Mouse (Mus musculus) megakaryocyte progenitor cell, adult 5-6 weeks (primary cell): ENCODE measurements around the gene Trim10. TPM values are rescaled to one million over a fixed set of nuclear protein-coding genes. Genes with fewer than 3 reads are reported as not detected.

ENCODE experiments used
- ATAC-seq: replicated peaks from 2 replicates; pipeline ENCODE4 v1.8.0; 2016; ENCODE audit warnings: mild to moderate bottlenecking, moderate TSS enrichment, inconsistent platforms; ENCODE audit not compliant: poor library complexity
- total RNA-seq, 2 experiments: library from RNA; stranded (forward) in 1 of 2; stranded (reverse) in 1 of 2; fragments of 157-497, 149-512 nt in 1 of 2; fragments of 200-1000 nt in 1 of 2; gene quantifications; 2 replicates each; pipeline versions ENCODE4 v1.2.3 to v1.2.4; 2015 to 2017

Gene Trim10
- total RNA-seq (2015) = 0.24 and 1.8 TPM in 2 replicates
- 1.1 and 2.3 TPM in 2 replicates for total RNA-seq (2017)

DNA sequence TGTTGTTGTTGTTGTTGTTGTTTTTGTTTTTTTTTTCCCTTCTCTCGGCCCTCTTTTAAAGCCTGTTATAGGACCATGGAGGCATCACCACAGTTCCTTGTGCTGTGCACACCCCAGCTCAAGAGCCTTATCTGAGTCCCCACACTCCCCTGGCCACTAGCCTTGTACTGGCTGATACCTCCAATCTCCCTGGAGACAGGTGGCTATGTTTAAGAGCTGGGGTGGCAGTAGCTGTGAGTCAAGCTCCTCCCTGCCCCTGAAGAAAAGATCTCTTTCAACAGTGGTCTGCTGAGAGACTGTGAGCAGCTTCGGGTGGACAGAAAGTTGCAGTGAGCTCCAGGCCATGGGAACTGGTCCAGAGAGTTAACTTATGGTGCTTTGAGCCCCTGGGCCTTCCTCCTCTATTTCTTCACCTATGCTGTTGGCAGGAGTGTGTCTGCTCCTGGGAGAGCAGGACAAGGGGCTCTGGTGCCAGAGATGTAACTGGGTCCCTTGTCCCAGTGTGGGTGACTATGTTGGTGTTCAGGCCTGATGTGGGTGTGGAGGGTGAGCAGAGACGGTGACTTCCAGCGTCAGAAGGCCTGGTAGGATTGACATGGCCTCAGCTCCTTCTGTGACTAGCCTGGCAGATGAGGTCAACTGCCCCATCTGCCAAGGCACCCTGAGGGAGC, at the start of gene Trim10:
Gene Trim10 (plus strand): TSS at position 291 of the 671 bp plus-strand sequence.
- peak; percentile 97 for ATAC-seq

DNA sequence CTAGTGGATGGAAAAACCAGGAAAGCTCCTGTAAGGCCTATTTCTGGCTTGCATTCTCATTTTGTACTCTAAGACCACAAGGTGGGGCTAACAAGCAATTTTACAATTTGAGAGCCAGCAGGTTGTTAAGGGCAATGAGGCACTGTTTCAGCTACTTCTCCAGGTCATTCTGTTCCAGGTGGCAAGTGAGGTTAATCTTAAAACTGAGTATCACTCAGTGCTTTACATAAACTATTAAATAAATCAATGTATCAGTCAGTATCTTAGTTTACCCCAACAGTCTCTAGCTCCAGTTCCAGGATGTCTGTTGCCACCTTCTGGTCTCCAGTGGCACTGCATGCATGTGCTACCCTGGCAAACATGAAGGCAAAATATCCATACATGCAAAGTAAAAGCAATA, 45.4 kb upstream of the Trim10 start:
- ATAC-seq = peak; percentile 75

DNA sequence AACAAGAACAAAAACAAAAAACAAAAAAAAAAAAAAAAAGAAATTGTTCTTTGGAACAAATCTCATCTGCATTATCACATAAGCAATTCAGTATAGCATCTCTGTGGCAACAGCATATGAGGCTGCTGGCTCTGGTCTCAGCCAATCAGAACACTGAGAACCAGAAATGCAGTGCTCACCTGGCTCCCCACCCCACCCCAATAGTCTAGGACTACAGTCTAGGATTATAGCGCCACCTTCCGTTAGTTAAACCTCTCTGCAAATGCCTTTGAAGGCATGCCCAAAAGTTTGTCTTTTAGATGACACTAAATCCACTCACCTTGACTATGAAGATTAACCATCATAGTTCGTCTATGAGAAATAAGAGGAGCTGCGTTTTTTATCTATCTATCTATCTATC, 43.8 kb upstream of the Trim10 start:
- peak; percentile 55 for ATAC-seq

DNA sequence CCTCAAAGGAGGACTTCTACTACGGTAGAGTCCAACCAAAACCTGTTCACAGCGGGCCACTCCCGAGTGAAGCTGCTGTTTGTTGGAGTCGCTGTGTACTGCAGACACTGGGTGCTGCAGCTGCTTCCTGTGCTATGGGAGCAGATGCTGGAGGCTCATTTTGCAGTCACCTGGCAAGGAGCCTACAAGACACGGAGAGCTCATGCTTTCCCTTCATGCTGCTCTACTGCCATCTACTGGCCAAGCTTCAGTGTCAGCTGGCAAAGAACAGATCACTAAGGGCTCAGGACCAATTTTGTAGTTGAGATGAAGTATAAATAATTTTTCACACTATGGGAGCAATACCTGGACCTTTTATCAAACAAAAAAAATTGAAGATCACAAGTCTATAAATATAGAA, 43.4 kb upstream of the Trim10 start:
- peak; percentile 82 for ATAC-seq

DNA sequence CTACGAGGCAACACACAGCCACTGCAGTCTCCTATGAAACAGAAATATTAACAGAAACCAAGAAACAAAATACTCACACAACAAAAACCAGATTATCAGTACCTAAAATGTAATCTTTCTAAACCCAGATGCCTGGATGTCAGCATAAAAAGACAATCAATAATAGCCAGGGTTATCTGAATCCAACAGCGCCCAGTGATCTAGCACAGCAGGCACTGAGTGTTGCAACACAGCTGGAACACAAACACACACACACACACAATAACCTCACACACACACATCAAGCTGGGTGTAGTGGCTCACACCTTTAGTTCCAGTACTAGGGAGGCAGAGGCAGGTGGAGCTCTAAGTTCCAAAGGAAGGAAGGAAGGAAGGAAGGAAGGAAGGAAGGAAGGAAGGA, 40.9 kb upstream of the Trim10 start:
- peak; percentile 56 for ATAC-seq

DNA sequence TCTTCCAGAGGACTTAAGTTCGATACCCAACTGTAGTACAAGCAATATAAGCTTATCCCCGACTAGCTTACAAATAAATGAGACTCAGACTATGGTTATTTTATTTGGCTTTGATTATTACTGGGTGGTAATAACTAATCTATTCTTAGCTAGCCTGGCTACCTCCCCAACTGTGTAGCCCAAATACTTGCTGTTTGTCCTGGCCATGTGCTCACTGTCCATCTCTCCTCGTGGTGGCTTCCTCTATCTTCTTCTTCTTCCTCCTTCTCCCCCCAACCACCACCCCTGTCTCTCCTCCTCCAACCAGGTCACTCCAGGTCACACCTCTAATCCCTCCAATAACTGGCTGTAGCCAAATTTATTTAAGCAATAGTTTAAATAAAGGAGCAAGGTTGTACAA, 38.9 kb upstream of the Trim10 start:
- ATAC-seq = no peak

DNA sequence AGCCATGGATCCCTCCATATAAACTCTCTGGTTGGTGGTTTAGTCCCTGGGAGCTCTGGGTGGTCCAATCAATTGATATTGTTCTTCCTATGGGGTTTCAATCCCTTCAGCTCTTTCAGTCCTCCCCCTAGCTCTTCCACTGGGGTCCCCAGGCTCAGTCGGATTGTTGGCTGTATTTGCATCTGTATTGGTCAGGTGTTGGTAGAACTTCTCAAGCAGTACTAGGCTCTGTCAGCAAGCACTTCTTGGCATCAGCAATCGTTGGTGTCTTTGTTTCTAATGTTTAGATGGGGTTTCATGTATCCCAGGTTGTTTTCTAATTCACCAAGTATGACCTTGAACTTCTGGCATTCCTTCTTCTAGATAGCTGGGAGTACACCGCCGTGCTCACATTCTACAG, 36.7 kb upstream of the Trim10 start:
- ATAC-seq = no peak

DNA sequence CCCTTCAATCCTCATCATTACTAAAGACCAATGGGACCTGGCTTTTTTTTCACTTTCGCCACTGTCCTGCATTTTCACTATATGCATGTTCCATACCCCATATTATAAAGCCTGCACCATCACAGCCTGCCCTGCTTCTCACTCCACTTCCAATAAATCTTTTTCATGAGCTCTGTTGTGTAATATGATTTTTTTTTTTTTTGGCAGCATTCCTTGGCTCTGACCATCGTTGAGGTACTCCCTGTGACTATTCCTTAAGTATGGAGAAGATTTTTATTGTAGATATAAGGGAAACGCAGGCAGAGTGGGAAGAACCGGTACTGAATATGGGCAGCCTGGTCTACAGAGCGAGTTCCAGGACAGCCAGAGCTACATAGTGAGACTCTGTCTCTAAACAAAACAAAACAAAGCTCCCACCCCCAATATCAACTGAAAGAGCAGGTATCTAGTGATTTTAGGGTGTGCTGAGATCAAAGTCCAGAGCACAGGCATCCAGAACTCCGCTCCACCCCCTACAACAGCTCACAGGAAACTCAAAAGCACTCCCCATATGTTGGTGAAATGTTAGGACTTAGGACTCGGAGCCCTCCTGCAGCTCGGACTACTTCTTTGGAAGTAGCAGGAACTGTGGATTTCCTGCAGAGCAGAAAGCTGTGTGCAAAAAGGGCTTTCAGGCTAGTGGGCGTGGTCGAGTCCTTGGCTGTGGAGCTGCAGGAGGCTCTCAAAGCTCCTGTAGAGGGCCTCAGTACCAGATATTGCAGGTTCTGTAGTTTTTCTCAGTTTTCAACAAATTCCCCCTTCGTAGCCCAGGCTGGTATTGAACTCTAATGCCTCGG, 33.6 kb upstream of the Trim10 start:
- ATAC-seq = peak; percentile 73

DNA sequence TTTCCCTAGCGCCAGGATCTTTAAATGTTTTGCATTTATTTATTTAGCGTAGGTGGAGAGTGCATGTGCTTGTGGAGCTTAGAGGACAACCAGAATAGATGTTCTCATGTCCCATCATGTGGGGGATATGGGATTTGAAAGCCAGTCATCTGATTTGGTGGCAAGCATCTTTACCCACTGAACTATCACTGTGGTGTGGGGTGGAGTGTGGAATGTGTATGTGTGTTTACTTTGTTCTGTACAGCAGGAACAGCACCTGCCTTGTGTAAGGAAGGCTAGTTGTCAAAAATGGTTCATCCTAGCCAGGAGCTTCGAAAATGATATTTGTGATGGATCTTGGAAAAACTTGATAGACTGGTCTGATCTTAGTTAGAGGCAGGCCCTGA, 33.0 kb upstream of the Trim10 start:
- peak; percentile 7; the same call in 1 of the 2 replicates for ATAC-seq

DNA sequence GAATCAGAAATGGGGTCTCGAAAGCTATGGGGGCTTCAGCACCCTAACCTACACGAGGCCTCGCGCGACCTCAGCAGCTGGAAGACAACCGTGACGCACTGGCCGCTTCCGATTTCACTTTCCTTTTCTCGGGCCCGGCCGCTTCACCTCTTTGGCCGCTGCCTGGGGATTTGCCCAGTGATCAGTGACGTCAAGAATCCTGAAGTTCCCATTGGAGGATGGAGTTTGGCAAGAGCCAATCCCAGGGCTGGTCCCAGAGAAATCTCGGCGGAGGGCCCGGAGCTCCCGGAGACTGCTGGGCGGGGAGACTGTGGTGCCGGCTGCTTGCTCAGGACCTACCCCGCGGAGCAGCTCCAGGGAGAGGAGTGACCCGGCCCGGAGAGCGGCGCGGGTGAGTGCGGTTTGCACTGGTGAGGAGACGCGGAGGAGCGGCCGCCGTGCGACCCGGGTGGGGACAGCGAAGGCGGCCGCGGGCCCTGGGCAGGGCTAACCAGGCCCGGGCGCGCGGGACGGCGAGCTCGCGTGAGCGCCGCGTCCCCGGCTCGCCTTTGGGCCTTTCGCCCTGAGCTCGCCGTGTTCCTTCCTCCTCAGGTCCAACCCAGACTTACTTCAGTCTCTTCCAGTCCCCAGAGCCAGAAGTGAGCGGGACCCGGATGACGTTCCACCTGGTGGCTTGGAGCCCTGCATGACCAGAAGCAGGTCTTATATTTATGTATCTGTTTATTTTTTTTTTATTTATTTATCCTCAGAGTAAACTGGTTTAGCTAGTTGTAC, 32.3 kb upstream of the Trim10 start, which contains the start of gene Trim26:
Gene Trim26 (plus strand): TSS at position 261 of the 774 bp plus-strand sequence.
- ATAC-seq = peak; percentile 93

DNA sequence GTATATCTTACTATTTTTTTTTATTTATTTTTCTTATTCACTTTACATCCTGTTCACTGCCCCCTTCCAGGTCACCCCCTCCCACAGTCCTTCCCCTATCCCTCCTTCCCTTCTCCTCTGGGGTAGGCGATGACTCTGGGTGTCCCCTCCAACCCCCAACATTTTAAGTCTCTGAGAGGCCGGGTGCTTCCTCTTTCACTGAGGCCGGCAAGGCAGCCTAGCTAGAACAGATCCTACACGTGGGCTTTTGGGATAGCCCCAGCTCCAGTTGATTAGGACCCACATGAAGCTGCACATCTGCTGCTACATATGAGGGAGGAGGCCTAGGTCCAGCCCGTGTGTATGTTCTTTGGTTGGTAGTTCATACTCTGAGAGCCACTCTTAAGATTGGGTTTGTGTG, 30.4 kb upstream of the Trim10 start:
- no peak for ATAC-seq

DNA sequence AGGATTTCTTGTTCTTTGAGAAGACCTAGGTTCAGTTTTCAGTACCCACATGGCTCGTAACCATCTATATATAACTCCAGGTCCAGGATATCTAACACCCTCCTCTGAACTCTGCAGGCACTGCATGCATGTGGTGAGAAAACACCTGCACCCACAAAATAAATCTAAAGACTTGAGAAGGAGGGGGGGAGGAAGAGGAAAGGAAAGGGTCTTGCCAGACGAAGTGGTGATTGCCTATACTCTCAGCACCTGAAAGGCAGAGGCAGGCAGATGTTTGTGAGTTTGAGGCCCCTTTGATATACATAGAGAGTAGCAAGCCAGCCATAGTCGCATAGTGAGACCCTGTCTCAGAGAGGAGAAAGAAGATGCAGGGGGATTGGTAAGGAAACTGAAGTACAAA, 29.4 kb upstream of the Trim10 start:
- ATAC-seq = no peak

DNA sequence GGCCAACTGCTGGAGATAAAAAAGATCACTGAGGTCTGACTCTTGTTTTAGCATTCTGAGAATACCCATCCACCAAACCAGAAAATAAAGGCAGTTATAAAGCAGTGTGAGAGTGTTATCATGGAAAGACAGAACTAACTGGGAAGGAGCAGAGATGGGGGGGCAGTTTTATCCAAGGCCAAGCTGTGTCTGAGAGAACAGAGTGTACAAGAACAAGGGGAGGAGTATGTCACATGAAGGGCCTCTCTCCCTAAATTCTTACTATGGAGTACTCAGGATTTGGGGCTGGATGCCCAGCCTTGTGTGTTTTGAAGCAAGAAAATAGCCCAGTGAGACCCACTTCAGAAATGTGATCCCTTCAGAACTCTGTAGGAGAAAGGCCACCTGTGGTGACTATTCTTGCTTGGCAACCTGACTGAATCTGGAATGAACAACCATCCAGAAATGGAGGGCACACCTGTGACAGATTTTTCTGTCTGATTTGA, 28.4 kb upstream of the Trim10 start:
- ATAC-seq = no peak

DNA sequence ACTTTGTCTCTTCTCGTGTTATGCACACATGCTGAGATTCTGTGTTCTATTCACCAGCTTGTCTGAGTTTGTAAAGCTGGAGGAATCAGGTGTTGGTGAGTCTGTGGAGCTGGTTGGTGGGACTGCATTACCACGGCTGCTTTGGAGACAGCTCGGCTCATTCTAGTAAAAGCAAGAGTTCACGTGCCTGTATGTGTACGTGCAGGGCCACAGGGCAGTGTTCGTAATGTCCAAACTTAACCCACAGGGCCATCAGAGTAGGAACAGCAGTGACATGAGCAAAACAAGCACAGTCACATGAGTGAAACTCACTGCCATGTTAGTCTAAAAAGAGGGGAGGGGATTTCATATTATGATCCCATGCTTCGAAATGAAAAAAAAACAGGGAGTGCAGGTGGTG, 25.7 kb upstream of the Trim10 start:
- ATAC-seq = no peak

DNA sequence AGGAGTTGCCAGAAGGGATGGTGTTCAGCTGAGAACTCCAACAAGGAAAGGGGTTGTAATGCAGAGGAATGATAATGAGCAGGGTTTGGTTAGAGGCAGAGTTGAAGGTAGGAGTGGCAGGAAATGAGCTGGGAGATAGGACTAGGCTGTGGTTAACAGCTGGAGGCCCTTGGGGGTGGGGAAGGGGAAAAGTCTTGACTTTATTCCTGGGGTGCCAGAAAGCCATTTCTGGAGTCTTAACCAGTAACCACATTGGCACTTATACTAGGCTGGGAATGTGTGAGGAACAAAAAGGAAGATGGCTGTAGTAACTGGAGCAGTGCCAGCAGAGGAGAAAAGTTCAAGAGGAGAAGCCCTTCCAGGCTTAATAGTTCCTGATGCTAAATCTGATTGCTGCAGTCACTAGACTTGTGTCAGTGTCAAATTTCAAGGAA, 25.1 kb upstream of the Trim10 start:
- peak; percentile 89 for ATAC-seq

DNA sequence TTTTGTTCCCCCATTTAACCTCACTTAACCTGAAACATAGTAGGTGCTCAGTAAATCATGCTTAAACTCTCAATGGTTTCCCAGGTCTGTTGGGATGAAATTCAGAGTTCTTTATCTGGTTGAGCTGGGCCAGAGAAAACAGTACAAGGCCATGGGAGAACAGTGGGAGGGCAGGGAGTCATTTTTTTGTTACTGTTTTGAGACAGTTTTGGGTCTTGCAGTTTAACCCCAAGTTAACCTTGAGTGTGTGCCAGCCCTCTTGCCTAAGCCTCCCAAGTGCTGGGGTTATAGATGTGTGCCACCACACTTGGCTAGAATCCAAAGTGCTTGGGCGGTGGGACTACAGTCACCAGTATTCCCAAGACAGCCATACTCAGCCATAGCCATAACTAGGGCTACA, 24.6 kb upstream of the Trim10 start:
- ATAC-seq = peak; percentile 8; the same call in 1 of the 2 replicates

DNA sequence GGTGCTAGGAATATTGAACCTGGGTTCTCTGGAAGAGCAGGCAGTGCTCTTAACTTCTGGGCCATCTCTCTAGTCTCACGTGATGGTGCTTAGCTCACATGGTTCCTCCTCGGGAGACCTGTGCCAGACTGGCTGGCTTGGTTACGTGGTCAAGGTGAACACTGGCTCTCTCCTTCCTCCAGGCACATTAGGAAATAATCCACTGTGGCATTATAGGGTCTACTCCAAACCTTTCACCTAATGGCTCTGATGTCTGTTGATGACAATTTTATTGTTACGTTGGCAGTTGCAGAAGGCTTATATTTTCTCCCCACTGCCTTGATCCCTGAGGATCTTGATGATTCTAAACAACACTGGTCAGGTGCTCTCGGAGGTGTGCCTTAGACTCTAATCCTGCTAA, 20.5 kb upstream of the Trim10 start:
- no peak for ATAC-seq

DNA sequence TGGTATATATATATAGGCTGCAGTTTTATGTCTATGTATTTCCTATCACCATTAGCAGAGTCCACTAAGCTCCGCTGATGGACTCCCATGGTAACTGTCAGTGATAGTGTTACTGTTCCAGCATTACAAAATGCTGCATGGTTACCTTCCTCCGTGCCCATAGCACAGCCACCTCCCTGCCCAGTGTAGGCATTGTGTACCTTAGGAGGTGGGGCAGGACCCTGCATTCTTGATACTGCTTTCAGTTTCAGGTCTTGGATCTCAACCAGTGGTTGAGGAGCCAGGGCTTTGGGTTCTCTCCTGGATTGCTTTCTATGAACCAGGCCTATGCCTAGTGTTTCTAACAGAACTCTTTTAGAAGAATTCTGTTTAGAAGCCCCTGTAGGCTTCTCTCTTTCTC, 19.4 kb upstream of the Trim10 start:
- ATAC-seq = no peak

DNA sequence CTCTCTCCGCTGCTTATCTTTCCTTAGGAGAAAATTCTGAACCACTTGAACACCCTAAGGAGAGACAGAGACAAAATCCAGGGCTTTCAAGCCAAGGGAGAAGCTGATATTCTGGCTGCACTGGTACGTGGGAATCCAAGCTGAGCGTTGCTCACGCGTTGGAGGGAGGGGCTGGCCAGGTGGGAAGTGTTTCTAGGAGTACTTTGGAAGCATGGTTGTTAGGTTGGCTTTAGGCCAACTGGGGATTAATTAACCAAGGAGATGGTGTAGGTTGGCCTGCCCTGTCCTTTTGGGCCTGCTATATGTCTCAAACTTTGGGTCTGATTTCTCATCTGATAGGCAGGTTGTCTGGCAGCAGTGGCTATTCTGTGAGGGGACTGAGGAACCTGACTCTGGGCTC, 18.2 kb upstream of the Trim10 start:
- ATAC-seq = no peak

DNA sequence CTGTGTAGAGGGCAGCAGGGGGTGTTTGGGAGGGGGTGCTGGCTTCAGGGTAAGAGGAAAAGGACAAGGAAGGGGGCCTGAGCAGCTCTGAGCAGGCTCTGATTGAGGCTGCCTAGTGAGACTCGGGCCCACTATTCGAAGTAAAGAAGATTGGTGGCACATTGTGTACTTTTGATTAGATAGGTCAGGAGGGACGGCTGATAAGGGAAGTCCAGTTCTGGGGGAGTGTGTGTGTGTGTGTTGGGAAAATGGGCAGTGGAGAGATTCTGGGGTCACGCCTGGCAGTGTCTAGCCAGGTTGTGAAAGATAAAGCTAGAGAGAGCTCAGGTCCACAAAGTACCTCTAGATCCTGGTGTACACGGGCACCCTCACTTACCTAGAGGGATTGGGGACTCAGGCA, 17.7 kb upstream of the Trim10 start:
- ATAC-seq = no peak

DNA sequence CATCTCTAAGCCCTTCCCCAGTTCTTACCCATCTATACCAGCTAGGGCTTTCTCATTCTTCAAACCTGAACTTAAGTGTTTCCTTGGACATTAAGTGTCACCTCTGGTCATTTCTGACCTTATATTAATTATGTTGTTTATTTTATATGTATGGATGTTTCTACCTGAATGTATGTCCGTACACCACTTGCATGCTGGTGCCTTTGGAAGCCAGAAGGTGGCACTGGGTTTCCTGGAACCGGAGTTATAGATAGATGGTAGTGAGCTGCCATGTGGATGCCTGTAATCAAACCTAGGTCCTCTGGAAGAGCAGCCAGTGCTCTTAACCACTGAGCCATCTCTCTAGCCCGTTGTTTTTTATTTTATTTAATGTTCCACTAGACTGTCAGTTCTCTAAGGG, 13.9 kb upstream of the Trim10 start:
- no peak for ATAC-seq
